Mouse (Mus musculus) hindlimb bud, embryonic 11.5 days (tissue): Measurements from ENCODE around the gene Kif2b.

Experiments
- DNase-seq: peaks from one replicate; pipeline ENCODE4 v3.0.0-alpha.2; 2012; ENCODE audit warnings: low read depth, low spot score; ENCODE audit errors: extremely low spot score

The Kif2b gene

GRCm38 (mm10) chr11:91577317-91577716 lies at the start of gene Kif2b:
Gene Kif2b, minus strand, starts transcription at chr11:91577558.
- no peak for DNase-seq

GRCm38 (mm10) chr11:91593088-91593487 lies 15.7 kb upstream of the Kif2b start:
- DNase-seq = no peak

- DNase-seq = no peak
Measured at GRCm38 (mm10) chr11:91576856-91577255, 502 bp downstream of the Kif2b start.

- DNase-seq = no peak
Measured at GRCm38 (mm10) chr11:91575406-91575805, 2.0 kb downstream of the Kif2b start.

- no peak for DNase-seq
Measured at GRCm38 (mm10) chr11:91574477-91574876, 2.9 kb downstream of the Kif2b start.

- DNase-seq = no peak
Measured at GRCm38 (mm10) chr11:91530737-91531136, 46.6 kb downstream of the Kif2b start.
